Mouse (Mus musculus) forebrain, embryonic 10.5 days (tissue): ENCODE results near the gene D630045J12Rik. TPM values are rescaled to one million over a fixed set of nuclear protein-coding genes. Genes with fewer than 3 reads are reported as not detected.

ENCODE experiments used
- DNase-seq: peaks from one replicate; pipeline ENCODE4 v3.0.0-alpha.2; 2017; ENCODE audit warnings: low spot score; ENCODE audit errors: extremely low spot score
- H3K27ac ChIP-seq: fragments of 300-500 bp; sonication (generic); 2 replicates; pipeline ENCODE4 v1.5.1; 2016; ENCODE audit warnings: mild to moderate bottlenecking
- H3K27me3 ChIP-seq: fragments of 300-500 bp; sonication (generic); 2 replicates; pipeline ENCODE4 v1.6.1; 2016; ENCODE audit warnings: mild to moderate bottlenecking; ENCODE audit not compliant: poor library complexity, severe bottlenecking
- H3K36me3 ChIP-seq: fragments of 300-500 bp; sonication (generic); replicated peaks from 2 replicates; pipeline ENCODE4 v1.6.1; 2016; ENCODE audit warnings: mild to moderate bottlenecking, moderate library complexity
- H3K4me1 ChIP-seq: fragments of 300-500 bp; sonication (generic); 2 replicates; pipeline ENCODE4 v1.6.1; 2016
- H3K4me3 ChIP-seq: fragments of 300-500 bp; sonication (generic); 2 replicates; pipeline ENCODE4 v1.5.1; 2016; ENCODE audit warnings: mild to moderate bottlenecking, moderate library complexity
- H3K9me3 ChIP-seq: fragments of 300-500 bp; sonication (generic); 2 replicates; pipeline ENCODE4 v1.6.1; 2016; ENCODE audit warnings: mild to moderate bottlenecking, moderate library complexity
- WGBS: fragments of 180-500 bp; shearing (Covaris S2); methylation state at CpG from one replicate; pipeline ENCODE4 v1.1.7; 2016; 5-methylcytosine and 5-hydroxymethylcytosine counted together
- polyA plus RNA-seq: library from polyadenylated mRNA; unstranded; fragments of >200 nt; fragmentation: Nextera tagmentation; extraction: Ambion mirVana; gene quantifications from 2 replicates; pipeline ENCODE4 v1.2.1, GENCODE M21; 2016

Gene D630045J12Rik
- polyA plus RNA-seq, 1 experiment from 2014 or later, result 6.3 TPM

- Histone ChIP-seq H3K27me3 (peaks cover 35% of the 10 kb centered on the region), H3K4me3 (no peak overlapping the region), H3K36me3 (peaks cover 6% of the 10 kb centered on the region), H3K4me1 (peaks cover 34% of the 10 kb centered on the region), H3K27ac (no peak overlapping the region), H3K9me3 (no peaks in the 10 kb centered on the region)
- no peak for DNase-seq
- 82% methylated on average over 5 of the region's 5 CpGs for WGBS
Observed at GRCm38 (mm10) chr6:38201495-38201894, 52.3 kb downstream of the D630045J12Rik start.

GRCm38 (mm10) chr6:38199599-38199998 is 54.2 kb downstream of the D630045J12Rik start:
- 94% methylated on average over 6 of the region's 6 CpGs for WGBS

GRCm38 (mm10) chr6:38198727-38199126 is 55.1 kb downstream of the D630045J12Rik start:
- no peak for DNase-seq
- Histone ChIP-seq H3K4me1 (peaks cover 8% of the 10 kb centered on the region), H3K27ac (no peak overlapping the region), H3K4me3 (no peak overlapping the region), H3K36me3 (peaks cover 32% of the 10 kb centered on the region), H3K27me3 (peaks cover 7% of the 10 kb centered on the region), H3K9me3 (no peaks in the 10 kb centered on the region; the same call in 1 of the 2 replicates)
- WGBS, result 91% methylated on average over 1 of the region's 1 CpGs

More at GRCm38 (mm10) chr6:38199599-38199998, 54.2 kb downstream of the D630045J12Rik start:
- Histone ChIP-seq H3K27ac (no peak overlapping the region), H3K4me3 (no peak overlapping the region), H3K4me1 (peaks cover 15% of the 10 kb centered on the region), H3K36me3 (peaks cover 25% of the 10 kb centered on the region), H3K9me3 (no peaks in the 10 kb centered on the region; the same call in 1 of the 2 replicates), H3K27me3 (peaks cover 16% of the 10 kb centered on the region)
- DNase-seq, result no peak

- no peaks in the 10 kb centered on the region; the same call in 1 of the 2 replicates for H3K9me3 ChIP-seq
- H3K4me1 ChIP-seq, result 0 out of 2 replicates have a peak, but pooled peaks cover 4% of the 10 kb centered on the region
- no peak for DNase-seq
- H3K36me3 ChIP-seq, result peaks cover 50% of the 10 kb centered on the region
- WGBS, result 93% methylated on average over 24 of the region's 24 CpGs
- no peak overlapping the region for H3K4me3 ChIP-seq
- no peak overlapping the region for H3K27ac ChIP-seq
- no peaks in the 10 kb centered on the region; the same call in 1 of the 2 replicates for H3K27me3 ChIP-seq
Observed at GRCm38 (mm10) chr6:38196266-38197189, 57.3 kb downstream of the D630045J12Rik start.

DNA sequence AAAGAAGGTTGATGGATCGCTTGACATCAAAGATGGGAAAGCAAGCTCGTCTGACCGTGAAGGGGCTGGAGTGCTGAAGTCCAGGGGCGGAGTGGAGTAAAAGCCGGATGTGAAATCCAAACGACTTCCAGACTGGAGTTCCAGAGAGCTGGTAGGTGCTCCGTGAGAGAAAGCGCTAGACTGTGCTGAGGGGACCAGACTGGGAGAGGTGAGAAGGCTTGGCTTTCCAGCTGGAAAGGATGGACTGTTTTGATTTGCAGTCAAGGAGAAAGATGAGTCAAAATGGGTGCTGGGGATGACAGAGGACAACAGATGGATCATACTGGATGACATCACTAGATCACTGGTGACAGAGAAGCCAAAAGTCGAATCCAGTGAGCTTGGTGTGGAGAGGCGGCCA is 58.5 kb downstream of the D630045J12Rik start:
- 0 out of 2 replicates have a peak, but pooled peaks cover 4% of the 10 kb centered on the region for H3K4me1 ChIP-seq
- no peak overlapping the region for H3K27ac ChIP-seq
- H3K36me3 ChIP-seq, result peaks cover 53% of the 10 kb centered on the region
- DNase-seq, result no peak
- no peak overlapping the region for H3K4me3 ChIP-seq
- H3K9me3 ChIP-seq, result no peaks in the 10 kb centered on the region; the same call in 1 of the 2 replicates
- WGBS, result 92% methylated on average over 10 of the region's 10 CpGs
- H3K27me3 ChIP-seq, result no peaks in the 10 kb centered on the region

DNA sequence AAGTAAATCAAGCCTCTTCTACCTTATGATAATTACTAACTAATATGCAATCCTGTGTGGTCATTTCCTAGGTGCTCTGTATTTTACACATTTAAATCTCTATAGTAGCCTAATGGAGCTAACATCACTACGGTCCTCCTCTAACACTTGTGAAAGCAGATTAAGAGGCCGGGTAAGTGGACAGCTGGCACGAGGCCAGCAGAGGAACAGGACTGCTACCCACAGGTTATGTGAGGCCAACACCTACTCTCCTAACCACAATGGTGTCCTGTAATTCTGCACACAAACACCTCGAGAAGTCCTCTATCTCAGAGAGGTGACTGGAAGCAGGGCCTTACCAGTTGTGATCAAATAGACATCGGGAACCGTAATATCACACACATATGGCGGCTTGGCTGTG is 59.8 kb downstream of the D630045J12Rik start:
- Histone ChIP-seq H3K36me3 (peaks cover 66% of the 10 kb centered on the region), H3K9me3 (no peaks in the 10 kb centered on the region; the same call in 1 of the 2 replicates), H3K27me3 (no peaks in the 10 kb centered on the region), H3K4me1 (0 out of 2 replicates have a peak, but pooled peaks cover 3% of the 10 kb centered on the region), H3K4me3 (no peak overlapping the region), H3K27ac (no peak overlapping the region)
- 92% methylated on average over 7 of the region's 7 CpGs for WGBS
- DNase-seq, result no peak

DNA sequence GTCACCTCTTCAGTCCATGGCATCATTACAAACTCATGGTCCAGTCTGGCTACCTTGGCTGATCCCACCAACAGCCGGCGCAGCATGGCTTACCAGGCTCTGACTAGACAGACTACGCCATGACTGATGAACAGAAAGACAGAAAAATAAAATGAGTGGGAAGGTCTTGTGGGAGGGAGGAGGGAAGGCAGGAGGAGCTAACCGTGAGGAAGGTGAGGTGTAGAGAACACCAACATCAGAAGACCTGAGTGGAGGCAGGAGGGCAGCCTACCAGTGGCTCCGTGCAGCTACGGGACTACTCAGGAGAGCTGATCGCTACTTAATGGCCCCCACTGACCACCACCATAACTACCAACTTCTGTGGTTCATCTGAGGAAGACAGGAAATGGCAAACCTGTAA is 60.9 kb downstream of the D630045J12Rik start:
- WGBS, result 96% methylated on average over 7 of the region's 7 CpGs
- Histone ChIP-seq H3K36me3 (peaks cover 75% of the 10 kb centered on the region), H3K27ac (no peak overlapping the region), H3K9me3 (no peaks in the 10 kb centered on the region; the same call in 1 of the 2 replicates), H3K27me3 (no peaks in the 10 kb centered on the region), H3K4me3 (no peak overlapping the region), H3K4me1 (no peaks in the 10 kb centered on the region)
- DNase-seq, result no peak

- Histone ChIP-seq H3K27ac (no peak overlapping the region), H3K9me3 (no peaks in the 10 kb centered on the region), H3K4me1 (peaks cover 11% of the 10 kb centered on the region), H3K36me3 (peaks cover 76% of the 10 kb centered on the region), H3K4me3 (no peak overlapping the region), H3K27me3 (no peaks in the 10 kb centered on the region)
- WGBS, result 96% methylated on average over 8 of the region's 8 CpGs
- no peak for DNase-seq
Observed at GRCm38 (mm10) chr6:38186312-38186950, 67.4 kb downstream of the D630045J12Rik start.

DNA sequence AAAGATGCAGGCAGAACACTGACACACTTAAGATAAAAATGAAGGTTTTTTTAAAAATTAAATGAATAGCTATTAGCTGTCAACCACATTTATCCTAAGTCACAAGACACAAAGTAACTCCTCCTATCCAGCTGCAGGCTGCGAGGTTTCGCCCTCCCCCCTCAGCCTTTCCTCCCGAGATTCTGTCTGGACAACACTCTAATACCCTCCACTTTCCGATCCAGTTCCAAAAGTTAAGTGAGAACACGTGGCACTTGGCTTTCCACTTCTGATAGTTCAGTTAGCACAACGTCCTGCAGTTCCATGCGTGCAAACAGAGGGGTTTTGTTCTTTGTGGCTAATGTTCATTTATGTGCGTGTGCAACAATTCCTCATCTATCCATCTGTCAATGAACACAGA is 69.0 kb downstream of the D630045J12Rik start:
- Histone ChIP-seq H3K36me3 (peaks cover 84% of the 10 kb centered on the region), H3K9me3 (no peaks in the 10 kb centered on the region), H3K4me1 (peaks cover 20% of the 10 kb centered on the region), H3K27ac (no peak overlapping the region), H3K4me3 (no peak overlapping the region), H3K27me3 (no peaks in the 10 kb centered on the region)
- DNase-seq, result no peak
- 85% methylated on average over 8 of the region's 8 CpGs for WGBS

GRCm38 (mm10) chr6:38181756-38182318 is 72.0 kb downstream of the D630045J12Rik start:
- Histone ChIP-seq H3K36me3 (peaks cover 86% of the 10 kb centered on the region), H3K27ac (peak overlapping the region; percentile 42), H3K4me1 (peaks cover 20% of the 10 kb centered on the region), H3K9me3 (no peaks in the 10 kb centered on the region), H3K27me3 (no peaks in the 10 kb centered on the region), H3K4me3 (no peak overlapping the region)
- DNase-seq, result no peak
- WGBS, result 79% methylated on average over 10 of the region's 10 CpGs

DNA sequence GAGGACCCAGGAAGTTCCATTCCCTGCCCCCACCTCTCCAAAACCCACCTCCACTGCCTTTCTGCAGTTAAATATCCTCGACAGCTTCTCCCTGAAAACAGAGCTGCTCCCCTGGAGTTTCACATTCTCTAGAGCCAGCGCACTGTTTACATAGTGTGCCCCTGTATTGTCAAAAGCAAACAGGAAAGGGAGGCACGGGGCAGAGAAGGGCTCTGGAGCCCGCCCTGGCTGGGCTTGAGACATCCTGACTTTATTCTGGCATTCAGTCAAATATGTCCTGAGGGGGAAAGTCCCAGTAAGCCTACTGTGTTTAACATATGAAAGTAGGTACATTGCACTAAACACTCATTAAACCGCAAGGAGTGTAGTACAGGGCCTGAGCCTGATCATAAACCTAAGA is 73.1 kb downstream of the D630045J12Rik start:
- H3K4me3 ChIP-seq, result no peak overlapping the region
- H3K27me3 ChIP-seq, result no peaks in the 10 kb centered on the region
- 53% methylated on average over 5 of the region's 5 CpGs for WGBS
- peaks cover 88% of the 10 kb centered on the region for H3K36me3 ChIP-seq
- DNase-seq, result no peak
- no peak overlapping the region for H3K27ac ChIP-seq
- peaks cover 20% of the 10 kb centered on the region for H3K4me1 ChIP-seq
- H3K9me3 ChIP-seq, result no peaks in the 10 kb centered on the region

- H3K36me3 ChIP-seq, result peaks cover 69% of the 10 kb centered on the region
- 64% methylated on average over 6 of the region's 6 CpGs for WGBS
- DNase-seq, result no peak
- no peaks in the 10 kb centered on the region for H3K27me3 ChIP-seq
- no peak overlapping the region for H3K4me3 ChIP-seq
- peak overlapping the region; percentile 58; the same call in 1 of the 2 replicates for H3K27ac ChIP-seq
- H3K4me1 ChIP-seq, result peaks cover 37% of the 10 kb centered on the region
- H3K9me3 ChIP-seq, result no peaks in the 10 kb centered on the region
Observed at GRCm38 (mm10) chr6:38165385-38165784, 88.4 kb downstream of the D630045J12Rik start.
